Mouse (Mus musculus) megakaryocyte, embryonic 14.5 days (primary cell): ENCODE results near the gene Trappc10.

Experiments
- FLI1 ChIP-seq: IDR thresholded peaks from 2 replicates; pipeline ENCODE4 v1.6.1; 2012; ENCODE audit warnings: low read length, inconsistent platforms, mixed read lengths
- GATA1 ChIP-seq: IDR thresholded peaks from 3 replicates; pipeline ENCODE4 v1.6.1; 2012; ENCODE audit warnings: mixed read lengths, low read length, inconsistent platforms, borderline replicate concordance

GRCm38 (mm10) chr10:78192933-78193332, 51.5 kb downstream of the Trappc10 start:
- TF ChIP-seq GATA1, result no peak
- no peak for TF ChIP-seq FLI1
